Mouse (Mus musculus) MEL (cell line): ENCODE measurements around the gene Ninl.

Source experiments
- BHLHE40 ChIP-seq: IDR thresholded peaks from 2 replicates; pipeline ENCODE4 v1.6.1; 2012; ENCODE audit warnings: low read depth, mild to moderate bottlenecking, inconsistent platforms, low read length, improper control_type of control experiment, borderline replicate concordance
- TCF12 ChIP-seq: IDR thresholded peaks from 2 replicates; pipeline ENCODE4 v1.6.1; 2014; ENCODE audit warnings: low read depth, mild to moderate bottlenecking, inconsistent platforms, low read length, improper control_type of control experiment, moderate library complexity
- ZC3H11A ChIP-seq: IDR thresholded peaks from 2 replicates; pipeline ENCODE4 v1.6.1; 2012; ENCODE audit warnings: low read depth, mild to moderate bottlenecking, inconsistent platforms, low read length, improper control_type of control experiment

DNA sequence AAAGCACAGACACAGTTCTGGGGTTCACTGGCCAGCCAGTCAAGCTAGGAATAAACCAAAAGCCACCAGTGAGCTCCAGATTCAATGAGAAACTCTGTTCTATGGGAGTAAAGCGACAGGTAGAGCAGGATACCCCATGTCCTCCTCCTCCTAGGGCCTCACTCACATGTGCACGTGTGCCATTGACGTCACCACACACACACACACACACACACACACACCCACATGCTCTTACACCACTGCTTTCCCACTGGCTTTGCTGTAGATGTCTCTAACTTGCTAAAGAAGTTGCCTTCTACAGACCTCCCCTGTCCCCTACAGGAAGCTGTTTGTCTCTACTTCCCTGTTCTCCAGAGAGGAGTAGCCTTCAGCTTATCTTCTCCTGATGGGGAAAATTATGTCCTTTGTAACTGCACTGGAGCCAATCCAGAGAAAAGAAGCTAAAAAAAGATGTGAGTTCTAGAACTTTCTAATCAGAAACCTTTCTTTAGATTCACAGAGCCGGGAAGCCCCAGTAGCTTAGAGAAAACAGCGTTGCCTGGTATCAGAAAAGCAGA is 37.5 kb downstream of the Ninl start:
- TF ChIP-seq BHLHE40 (peak; percentile 82; the same call in 1 of the 2 replicates), TCF12 (0 out of 2 replicates have a peak, but pooled peaks have one; percentile 12), ZC3H11A (no peak)
